Mouse (Mus musculus): ENCODE results near the gene Clnk. TPM values are rescaled to one million over a fixed set of nuclear protein-coding genes. Genes with fewer than 3 reads are reported as not detected.

Gene Clnk
- polyA plus RNA-seq, 1 experiment = 0.27 TPM

DNA sequence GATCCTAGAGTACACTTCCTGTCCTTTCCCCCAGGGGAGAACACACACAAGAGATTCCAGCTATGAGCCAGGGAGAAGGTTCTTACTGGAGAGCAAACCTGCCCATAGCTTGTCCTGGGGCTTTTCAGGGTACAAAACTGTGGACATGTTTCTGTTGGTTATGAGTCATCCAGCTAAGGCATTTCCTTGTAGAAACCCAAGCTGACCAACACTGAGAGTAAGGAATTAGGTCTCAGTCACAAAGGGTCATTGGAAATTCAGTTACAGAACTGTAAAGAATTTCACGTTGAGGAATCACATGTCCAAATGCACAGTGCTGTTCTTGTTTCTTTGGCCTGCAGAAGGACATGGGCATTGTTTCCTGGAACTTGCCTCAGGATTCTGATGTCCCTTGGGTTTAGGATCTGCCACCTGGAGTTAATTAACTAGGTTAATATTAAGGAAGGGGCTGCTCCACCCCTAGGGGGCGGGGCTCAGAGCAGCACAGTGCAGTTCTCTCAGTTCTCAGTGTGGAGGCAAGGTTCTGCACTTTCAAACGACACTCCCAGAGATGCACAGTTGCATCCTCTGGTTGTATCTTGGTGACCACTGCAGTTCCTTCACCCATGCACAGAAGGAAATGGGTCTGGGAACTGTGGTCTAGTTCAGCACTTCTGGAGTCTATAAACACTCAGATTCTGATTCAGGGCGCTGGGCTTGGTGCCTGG is 18.4 kb downstream of the Clnk start:
- Histone ChIP-seq H3K27me3 (ENCODE audit: control insufficient read depth, insufficient read depth, low read length) (no peaks in the 10 kb centered on the region), H3K4me3 (ENCODE audit: control insufficient read depth, insufficient read depth, low read length) (no peak overlapping the region), H3K27ac (ENCODE audit: control insufficient read depth, insufficient read depth, low read length) (no peak overlapping the region), H3K4me1 (replicated peaks; ENCODE audit: control insufficient read depth, insufficient read depth, low read length) (no peaks in the 10 kb centered on the region), H3K36me3 (ENCODE audit: control insufficient read depth, insufficient read depth, low read length) (no peaks in the 10 kb centered on the region)
- no peak for TF ChIP-seq CTCF (IDR thresholded peaks at IDR 0.05; ENCODE audit: borderline replicate concordance, control insufficient read depth, extremely low read depth, insufficient read depth, low read length, poor library complexity)
- TF ChIP-seq POLR2A (IDR thresholded peaks at IDR 0.05; ENCODE audit: control insufficient read depth, extremely low read depth, insufficient read depth, low read length, poor library complexity) = no peak
- no peak for DNase-seq
- 22% methylated on average over 4 of the region's 4 CpGs for WGBS

DNA sequence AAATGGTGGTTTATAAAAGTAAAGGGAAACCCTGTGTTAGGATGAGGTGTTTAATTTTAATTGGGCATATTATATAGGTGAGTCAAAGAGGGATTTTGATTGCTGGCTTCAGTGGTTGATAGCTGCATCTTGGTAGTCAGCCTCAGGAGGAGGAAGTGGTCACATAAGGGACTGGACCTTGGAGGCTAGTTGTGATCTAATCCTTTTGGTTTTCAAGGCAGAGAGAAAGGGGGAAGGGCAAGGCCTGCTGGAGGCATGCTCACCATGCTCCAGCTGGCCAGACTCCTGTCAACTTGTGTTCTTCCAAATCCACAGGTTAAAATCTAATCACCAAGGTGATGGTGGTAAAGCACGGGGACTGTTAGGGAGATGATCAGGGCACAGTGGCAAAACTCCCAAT is 19.0 kb downstream of the Clnk start:
- Histone ChIP-seq H3K27me3 (ENCODE audit: control insufficient read depth, insufficient read depth, low read length) (no peaks in the 10 kb centered on the region), H3K4me3 (ENCODE audit: control insufficient read depth, insufficient read depth, low read length) (no peak overlapping the region), H3K36me3 (ENCODE audit: control insufficient read depth, insufficient read depth, low read length) (no peaks in the 10 kb centered on the region), H3K4me1 (replicated peaks; ENCODE audit: control insufficient read depth, insufficient read depth, low read length) (no peaks in the 10 kb centered on the region), H3K27ac (ENCODE audit: control insufficient read depth, insufficient read depth, low read length) (no peak overlapping the region)
- no peak for TF ChIP-seq CTCF (IDR thresholded peaks at IDR 0.05; ENCODE audit: borderline replicate concordance, control insufficient read depth, extremely low read depth, insufficient read depth, low read length, poor library complexity)
- no peak for TF ChIP-seq POLR2A (IDR thresholded peaks at IDR 0.05; ENCODE audit: control insufficient read depth, extremely low read depth, insufficient read depth, low read length, poor library complexity)
- no peak for DNase-seq
- 88% methylated on average over 1 of the region's 1 CpGs for WGBS

DNA sequence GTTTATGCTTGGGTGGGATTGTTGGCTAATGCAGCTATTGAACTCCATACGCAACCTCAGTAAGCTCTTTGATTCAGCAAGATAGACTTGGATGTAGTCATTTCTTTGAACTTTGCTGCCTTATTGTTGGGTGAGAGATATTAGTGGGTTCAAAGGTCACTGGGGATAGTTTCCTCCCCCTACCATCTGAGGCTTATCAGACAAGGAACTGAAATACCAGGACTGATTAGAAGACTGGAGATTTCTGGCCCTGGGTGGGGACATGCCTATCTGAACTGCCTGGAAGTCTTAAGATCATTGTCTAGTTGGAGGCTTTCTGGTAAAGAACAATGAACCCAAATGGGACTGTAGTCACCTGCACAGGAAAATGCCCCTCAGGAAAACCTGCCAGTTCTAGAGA is 26.4 kb downstream of the Clnk start:
- H3K27me3 ChIP-seq (ENCODE audit: control insufficient read depth, insufficient read depth, low read length) = no peaks in the 10 kb centered on the region
- no peak for DNase-seq
- H3K4me3 ChIP-seq (ENCODE audit: control insufficient read depth, insufficient read depth, low read length) = no peak overlapping the region
- no peaks in the 10 kb centered on the region for H3K36me3 ChIP-seq (ENCODE audit: control insufficient read depth, insufficient read depth, low read length)
- no peak overlapping the region for H3K27ac ChIP-seq (ENCODE audit: control insufficient read depth, insufficient read depth, low read length)
- TF ChIP-seq CTCF (IDR thresholded peaks at IDR 0.05; ENCODE audit: borderline replicate concordance, control insufficient read depth, extremely low read depth, insufficient read depth, low read length, poor library complexity) (no peak), POLR2A (IDR thresholded peaks at IDR 0.05; ENCODE audit: control insufficient read depth, extremely low read depth, insufficient read depth, low read length, poor library complexity) (no peak)
- 100% methylated on average over 1 of the region's 1 CpGs for WGBS
- H3K4me1 ChIP-seq (replicated peaks; ENCODE audit: control insufficient read depth, insufficient read depth, low read length) = no peaks in the 10 kb centered on the region

DNA sequence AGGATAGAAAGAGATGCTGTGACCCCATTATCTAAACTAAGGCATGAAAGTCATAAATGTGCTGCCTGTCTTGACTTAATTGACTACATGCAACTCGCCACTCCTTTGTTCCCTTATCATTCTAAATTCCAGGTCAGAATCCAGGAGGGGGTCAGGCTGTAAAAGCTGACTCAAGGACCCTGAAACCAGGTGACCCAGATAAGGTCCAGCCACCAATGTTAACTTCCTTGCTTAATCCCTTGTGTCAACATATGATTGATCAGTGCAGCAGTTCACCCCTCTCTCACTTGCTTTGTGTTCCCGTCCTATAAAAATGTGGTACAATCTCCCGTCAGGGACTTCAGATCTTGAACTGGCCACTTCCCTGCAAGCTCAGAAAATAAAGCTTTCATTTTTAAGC is 31.1 kb downstream of the Clnk start:
- H3K4me1 ChIP-seq (replicated peaks; ENCODE audit: control insufficient read depth, insufficient read depth, low read length) = no peaks in the 10 kb centered on the region
- DNase-seq = no peak

DNA sequence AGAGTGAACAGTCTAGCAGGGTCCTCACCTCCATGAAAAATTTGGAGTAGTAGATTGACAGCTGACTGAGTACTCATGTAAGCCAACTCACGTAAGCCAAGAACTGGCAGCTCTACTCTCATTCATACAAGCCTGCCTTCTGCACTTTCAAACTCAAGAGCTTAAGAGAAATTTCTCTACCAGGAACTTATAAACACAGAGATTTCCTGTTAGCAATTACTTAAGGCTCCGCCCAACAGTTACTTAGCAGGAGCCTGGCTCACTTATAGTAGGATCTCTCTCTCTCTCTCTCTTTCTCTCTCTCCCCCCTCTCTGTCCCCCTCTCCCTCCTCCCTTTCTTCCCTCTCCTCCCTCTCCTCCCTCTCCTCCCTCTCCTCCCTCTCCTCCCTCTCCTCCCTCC is 32.3 kb downstream of the Clnk start:
- WGBS = 88% methylated on average over 2 of the region's 2 CpGs
- TF ChIP-seq CTCF (IDR thresholded peaks at IDR 0.05; ENCODE audit: borderline replicate concordance, control insufficient read depth, extremely low read depth, insufficient read depth, low read length, poor library complexity) (no peak), POLR2A (IDR thresholded peaks at IDR 0.05; ENCODE audit: control insufficient read depth, extremely low read depth, insufficient read depth, low read length, poor library complexity) (no peak)

More for the DNA sequence above, 31.1 kb downstream of the Clnk start:
- Histone ChIP-seq H3K4me3 (ENCODE audit: control insufficient read depth, insufficient read depth, low read length) (no peak overlapping the region), H3K27ac (ENCODE audit: control insufficient read depth, insufficient read depth, low read length) (no peak overlapping the region), H3K27me3 (ENCODE audit: control insufficient read depth, insufficient read depth, low read length) (no peaks in the 10 kb centered on the region), H3K36me3 (ENCODE audit: control insufficient read depth, insufficient read depth, low read length) (no peaks in the 10 kb centered on the region)
- WGBS = 91% methylated on average over 3 of the region's 3 CpGs
- TF ChIP-seq POLR2A (IDR thresholded peaks at IDR 0.05; ENCODE audit: control insufficient read depth, extremely low read depth, insufficient read depth, low read length, poor library complexity) (no peak), CTCF (IDR thresholded peaks at IDR 0.05; ENCODE audit: borderline replicate concordance, control insufficient read depth, extremely low read depth, insufficient read depth, low read length, poor library complexity) (no peak)

DNA sequence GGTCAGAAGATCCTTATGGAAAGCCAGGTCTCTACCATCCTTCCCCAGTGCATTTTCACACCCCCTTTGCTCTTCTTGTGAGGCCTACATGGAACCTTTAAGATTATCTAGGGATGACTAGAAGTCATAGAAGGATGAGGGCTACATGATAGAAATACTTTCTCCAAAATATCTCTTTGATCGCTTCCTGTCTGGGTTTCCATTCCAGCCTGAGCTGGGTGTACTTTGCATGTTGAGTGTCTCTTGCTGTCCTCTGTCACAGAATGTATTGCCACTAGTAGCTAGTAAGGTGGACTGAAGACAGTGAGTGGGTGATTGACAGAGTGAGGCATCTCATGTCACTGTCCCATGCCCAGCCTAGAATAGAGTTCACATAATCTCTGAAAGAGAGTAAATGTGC is 36.6 kb downstream of the Clnk start:
- WGBS = 100% methylated on average over 1 of the region's 1 CpGs
- TF ChIP-seq POLR2A (IDR thresholded peaks at IDR 0.05; ENCODE audit: control insufficient read depth, extremely low read depth, insufficient read depth, low read length, poor library complexity) (no peak), CTCF (IDR thresholded peaks at IDR 0.05; ENCODE audit: borderline replicate concordance, control insufficient read depth, extremely low read depth, insufficient read depth, low read length, poor library complexity) (no peak)
- no peaks in the 10 kb centered on the region for H3K4me1 ChIP-seq (replicated peaks; ENCODE audit: control insufficient read depth, insufficient read depth, low read length)
- no peak for DNase-seq
- H3K4me3 ChIP-seq (ENCODE audit: control insufficient read depth, insufficient read depth, low read length) = no peak overlapping the region
- H3K27ac ChIP-seq (ENCODE audit: control insufficient read depth, insufficient read depth, low read length) = no peak overlapping the region
- H3K27me3 ChIP-seq (ENCODE audit: control insufficient read depth, insufficient read depth, low read length) = no peaks in the 10 kb centered on the region
- H3K36me3 ChIP-seq (ENCODE audit: control insufficient read depth, insufficient read depth, low read length) = no peaks in the 10 kb centered on the region

More for the DNA sequence above, 32.3 kb downstream of the Clnk start:
- no peak overlapping the region for H3K27ac ChIP-seq (ENCODE audit: control insufficient read depth, insufficient read depth, low read length)
- H3K27me3 ChIP-seq (ENCODE audit: control insufficient read depth, insufficient read depth, low read length) = no peaks in the 10 kb centered on the region
- H3K4me3 ChIP-seq (ENCODE audit: control insufficient read depth, insufficient read depth, low read length) = no peak overlapping the region
- H3K36me3 ChIP-seq (ENCODE audit: control insufficient read depth, insufficient read depth, low read length) = no peaks in the 10 kb centered on the region
- DNase-seq = no peak
- no peaks in the 10 kb centered on the region for H3K4me1 ChIP-seq (replicated peaks; ENCODE audit: control insufficient read depth, insufficient read depth, low read length)

DNA sequence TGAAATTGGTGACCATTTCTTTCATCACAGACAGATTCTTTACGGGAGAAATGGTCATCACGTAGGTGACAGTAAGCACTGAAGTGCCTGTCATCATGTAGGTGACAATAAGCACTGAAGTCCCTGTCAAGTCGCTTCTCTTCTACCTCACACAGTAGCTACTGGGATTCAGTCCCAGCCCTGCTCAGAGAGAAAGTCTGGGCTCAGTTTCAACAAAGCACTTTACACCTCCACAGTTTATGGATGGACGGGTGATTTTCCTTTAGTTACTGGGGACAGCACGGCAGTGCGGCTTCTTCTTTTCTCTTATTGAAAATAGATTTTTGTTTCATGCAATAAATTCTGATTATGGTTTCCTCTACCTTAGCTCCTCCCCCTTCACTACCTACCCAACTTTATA is 49.3 kb downstream of the Clnk start:
- TF ChIP-seq POLR2A (IDR thresholded peaks at IDR 0.05; ENCODE audit: control insufficient read depth, extremely low read depth, insufficient read depth, low read length, poor library complexity) (no peak), CTCF (IDR thresholded peaks at IDR 0.05; ENCODE audit: borderline replicate concordance, control insufficient read depth, extremely low read depth, insufficient read depth, low read length, poor library complexity) (no peak)
- DNase-seq = no peak
- no peak overlapping the region for H3K27ac ChIP-seq (ENCODE audit: control insufficient read depth, insufficient read depth, low read length)
- H3K4me3 ChIP-seq (ENCODE audit: control insufficient read depth, insufficient read depth, low read length) = no peak overlapping the region
- no peaks in the 10 kb centered on the region for H3K4me1 ChIP-seq (replicated peaks; ENCODE audit: control insufficient read depth, insufficient read depth, low read length)
- no peaks in the 10 kb centered on the region for H3K27me3 ChIP-seq (ENCODE audit: control insufficient read depth, insufficient read depth, low read length)
- WGBS = 96% methylated on average over 6 of the region's 6 CpGs
- no peaks in the 10 kb centered on the region for H3K36me3 ChIP-seq (ENCODE audit: control insufficient read depth, insufficient read depth, low read length)
